Mouse (Mus musculus) brain, embryonic 14.5 days (tissue): ENCODE measurements around the gene Cdh11.

Experiments
- CTCF ChIP-seq: fragments of 200-500 bp; IDR thresholded peaks from 2 replicates; pipeline ENCODE4 v1.5.1; 2012; ENCODE audit warnings: inconsistent platforms, mild to moderate bottlenecking, moderate library complexity, borderline replicate concordance; ENCODE audit not compliant: insufficient read depth, insufficient read length; ENCODE audit errors: extremely low read depth
- POLR2A ChIP-seq: fragments of 200-500 bp; IDR thresholded peaks from 2 replicates; pipeline ENCODE4 v1.6.1; 2012; ENCODE audit warnings: mild to moderate bottlenecking, inconsistent platforms, borderline replicate concordance; ENCODE audit not compliant: poor library complexity, insufficient read depth, insufficient read length, severe bottlenecking; ENCODE audit errors: extremely low read depth

DNA sequence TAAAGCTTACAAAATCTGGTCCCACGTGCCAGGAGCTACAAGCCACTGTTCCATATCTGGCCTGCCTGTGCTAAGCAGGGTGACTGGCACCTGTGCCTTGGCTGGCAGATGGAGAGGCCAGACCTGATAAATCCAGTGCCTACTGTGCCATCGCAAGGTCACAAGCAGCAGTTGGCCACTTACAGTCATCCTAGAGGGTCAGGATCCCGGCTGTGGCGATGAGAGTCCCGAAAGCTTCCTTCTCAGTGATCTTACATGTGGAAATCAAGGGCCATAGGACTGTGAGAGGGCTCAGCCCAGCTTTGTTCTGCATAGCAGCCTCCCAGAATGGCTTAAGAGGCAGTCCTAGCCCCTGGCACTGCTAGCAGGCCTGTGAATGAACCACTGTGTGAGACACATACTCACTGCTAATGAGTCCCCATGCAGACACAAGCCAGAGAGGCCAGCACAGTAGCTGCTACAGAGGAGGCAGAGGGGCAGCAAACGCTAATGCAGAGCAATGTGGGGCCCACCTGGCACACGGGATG, 46.4 kb downstream of the Cdh11 start:
- no peak for TF ChIP-seq CTCF
- no peak for TF ChIP-seq POLR2A
